Mouse (Mus musculus): Measurements from ENCODE around the gene Tyrobp. TPM values are rescaled to one million over a fixed set of nuclear protein-coding genes. Genes with fewer than 3 reads are reported as not detected.

Gene Tyrobp
- polyA plus RNA-seq, 1 experiment from 2014 or later: 24.4 TPM

- no peaks in the 10 kb centered on the region for H3K36me3 ChIP-seq
- no peak overlapping the region for H3K27ac ChIP-seq (replicated peaks)
- no peak overlapping the region for H3K9ac ChIP-seq (replicated peaks)
- H3K27me3 ChIP-seq: peaks cover 3% of the 10 kb centered on the region; the same call in 1 of the 2 replicates
- 85% methylated on average over 2 of the region's 2 CpGs for WGBS
- H3K9me3 ChIP-seq: no peaks in the 10 kb centered on the region
- H3K4me2 ChIP-seq (replicated peaks): no peak overlapping the region
- H3K4me1 ChIP-seq: no peaks in the 10 kb centered on the region
- no peak overlapping the region for H3K4me3 ChIP-seq
- no peak for ATAC-seq (ENCODE audit: low FRiP score, low read depth)
These were observed 3.8 kb upstream of the Tyrobp start for GRCm38 (mm10) chr7:30409789-30410188.

DNA sequence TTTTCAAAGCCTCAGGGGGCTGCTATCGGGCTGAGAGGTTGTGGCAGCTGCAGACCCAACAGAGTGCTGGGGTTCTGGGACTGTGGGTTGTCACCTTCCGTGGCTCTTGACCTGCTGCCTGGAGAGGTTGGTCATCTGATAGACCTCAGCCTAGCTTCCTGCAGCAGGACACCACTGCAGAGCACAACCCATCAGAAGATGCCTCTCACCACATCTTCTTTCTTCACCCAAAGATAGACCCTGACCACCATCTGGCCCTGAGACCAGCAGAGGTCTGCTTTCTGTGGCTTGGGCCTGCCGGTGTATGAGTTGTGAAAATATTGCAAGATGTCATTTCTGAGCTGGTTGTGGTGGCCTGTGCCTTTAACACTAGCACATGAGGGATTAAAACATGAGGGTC, 2.5 kb upstream of the Tyrobp start:
- Histone ChIP-seq H3K9ac (replicated peaks) (no peak overlapping the region), H3K4me2 (replicated peaks) (no peak overlapping the region), H3K27ac (replicated peaks) (no peak overlapping the region), H3K4me1 (no peaks in the 10 kb centered on the region), H3K36me3 (no peaks in the 10 kb centered on the region), H3K9me3 (no peaks in the 10 kb centered on the region), H3K27me3 (peaks cover 3% of the 10 kb centered on the region; the same call in 1 of the 2 replicates), H3K4me3 (no peak overlapping the region)
- no peak for ATAC-seq (ENCODE audit: low FRiP score, low read depth)
- 84% methylated on average over 3 of the region's 3 CpGs for WGBS

DNA sequence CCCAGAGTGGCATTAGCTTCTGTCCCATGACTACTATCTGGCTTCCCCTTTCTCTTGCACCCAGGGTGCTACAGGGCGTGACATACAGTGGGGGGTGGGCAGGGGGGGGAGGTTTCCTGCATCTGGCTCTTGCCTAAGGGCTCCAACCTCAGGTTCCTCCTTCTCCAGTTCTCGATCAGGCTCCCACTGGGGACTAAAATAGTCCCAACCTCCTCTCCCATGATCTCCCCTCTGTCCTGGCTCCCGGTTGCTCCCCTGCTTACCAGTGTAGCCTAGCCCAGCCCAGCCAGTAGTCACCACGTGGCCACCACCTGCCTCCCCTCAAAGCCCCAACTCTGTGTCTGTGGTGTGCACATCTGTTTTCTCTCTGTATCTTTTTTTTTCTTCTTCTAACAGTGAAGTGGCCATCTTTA, 819 bp upstream of the Tyrobp start:
- H3K4me3 ChIP-seq: no peak overlapping the region
- ATAC-seq (ENCODE audit: low FRiP score, low read depth): no peak
- peaks cover 3% of the 10 kb centered on the region; the same call in 1 of the 2 replicates for H3K27me3 ChIP-seq
- no peaks in the 10 kb centered on the region for H3K9me3 ChIP-seq
- no peak overlapping the region for H3K4me2 ChIP-seq (replicated peaks)
- H3K9ac ChIP-seq (replicated peaks): no peak overlapping the region
- 59% methylated on average over 4 of the region's 4 CpGs for WGBS
- no peaks in the 10 kb centered on the region for H3K36me3 ChIP-seq
- H3K27ac ChIP-seq (replicated peaks): no peak overlapping the region
- H3K4me1 ChIP-seq: no peaks in the 10 kb centered on the region

DNA sequence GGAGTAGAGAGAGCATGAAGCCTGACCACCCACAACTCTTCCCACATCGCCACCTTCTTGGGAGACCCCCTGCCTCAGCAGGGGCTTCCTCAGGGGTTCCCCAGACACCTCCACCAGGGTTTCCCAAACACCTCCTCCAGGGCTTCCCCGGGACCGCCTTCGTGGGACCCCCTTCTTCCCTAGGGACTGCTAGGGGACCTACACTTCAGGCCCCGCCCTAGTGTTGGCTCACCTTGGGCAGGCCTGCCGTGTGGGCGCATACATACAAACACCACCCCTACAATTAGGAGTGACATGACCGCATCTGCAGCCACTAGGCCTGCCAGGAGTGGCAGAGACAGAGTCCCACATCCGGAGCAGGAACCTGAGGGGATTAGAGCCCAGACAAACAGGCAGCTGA, 4.3 kb downstream of the Tyrobp start:
- Histone ChIP-seq H3K4me2 (replicated peaks) (no peak overlapping the region), H3K4me3 (no peak overlapping the region), H3K36me3 (no peaks in the 10 kb centered on the region), H3K4me1 (peaks cover 9% of the 10 kb centered on the region), H3K9me3 (peaks cover 4% of the 10 kb centered on the region; the same call in 1 of the 2 replicates), H3K27me3 (peaks cover 24% of the 10 kb centered on the region; the same call in 1 of the 2 replicates), H3K27ac (replicated peaks) (no peak overlapping the region), H3K9ac (replicated peaks) (no peak overlapping the region)
- no peak for ATAC-seq (ENCODE audit: low FRiP score, low read depth)
- WGBS: 80% methylated on average over 9 of the region's 9 CpGs

GRCm38 (mm10) chr7:30419561-30420499, 6.3 kb downstream of the Tyrobp start, which contains the start of gene Hcst:
Gene Hcst (minus strand): TSS chr7:30419854.
- peaks cover 37% of the 10 kb centered on the region for H3K27me3 ChIP-seq
- WGBS: 76% methylated on average over 10 of the region's 10 CpGs
- ATAC-seq (ENCODE audit: low FRiP score, low read depth): no peak

GRCm38 (mm10) chr7:30420673-30421072, 7.1 kb downstream of the Tyrobp start:
- Histone ChIP-seq H3K27me3 (peaks cover 37% of the 10 kb centered on the region), H3K27ac (replicated peaks) (no peak overlapping the region), H3K4me3 (no peak overlapping the region), H3K4me2 (replicated peaks) (no peak overlapping the region), H3K4me1 (peaks cover 16% of the 10 kb centered on the region), H3K9me3 (peaks cover 4% of the 10 kb centered on the region; the same call in 1 of the 2 replicates), H3K36me3 (no peaks in the 10 kb centered on the region), H3K9ac (replicated peaks) (no peak overlapping the region)
- ATAC-seq (ENCODE audit: low FRiP score, low read depth): no peak
- WGBS: 93% methylated on average over 3 of the region's 3 CpGs

More at GRCm38 (mm10) chr7:30419561-30420499, 6.3 kb downstream of the Tyrobp start, which contains the start of gene Hcst:
- no peak within 1 kb of the TSS for H3K9ac ChIP-seq (replicated peaks)
- H3K4me3 ChIP-seq: no peak within 1 kb of the TSS
- H3K27ac ChIP-seq (replicated peaks): no peak within 1 kb of the TSS
- H3K4me2 ChIP-seq (replicated peaks): no peak within 1 kb of the TSS
- H3K9me3 ChIP-seq: peaks cover 4% of the 10 kb centered on the region; the same call in 1 of the 2 replicates
- H3K4me1 ChIP-seq: peaks cover 16% of the 10 kb centered on the region
- H3K36me3 ChIP-seq: no peaks in the 10 kb centered on the region

GRCm38 (mm10) chr7:30421175-30421889, 7.8 kb downstream of the Tyrobp start, which contains the start of gene Nfkbid:
Gene Nfkbid (plus strand): TSS chr7:30421732.
- peaks cover 37% of the 10 kb centered on the region for H3K27me3 ChIP-seq
- H3K36me3 ChIP-seq: 0 out of 2 replicates have a peak, but pooled peaks cover 5% of the 10 kb centered on the region
- peak within 1 kb of the TSS; percentile 63 for H3K4me3 ChIP-seq
- peaks cover 4% of the 10 kb centered on the region; the same call in 1 of the 2 replicates for H3K9me3 ChIP-seq
- 11% methylated on average over 31 of the region's 31 CpGs for WGBS
- peak within 1 kb of the TSS; percentile 96 for H3K4me2 ChIP-seq (replicated peaks)
- 0 out of 2 replicates have a peak within 1 kb of the TSS, but pooled peaks have one; percentile 6 for H3K27ac ChIP-seq (replicated peaks)
- ATAC-seq (ENCODE audit: low FRiP score, low read depth): peak; percentile 51; the same call in 1 of the 2 replicates
- peaks cover 16% of the 10 kb centered on the region for H3K4me1 ChIP-seq
- H3K9ac ChIP-seq (replicated peaks): peak within 1 kb of the TSS; percentile 61

DNA sequence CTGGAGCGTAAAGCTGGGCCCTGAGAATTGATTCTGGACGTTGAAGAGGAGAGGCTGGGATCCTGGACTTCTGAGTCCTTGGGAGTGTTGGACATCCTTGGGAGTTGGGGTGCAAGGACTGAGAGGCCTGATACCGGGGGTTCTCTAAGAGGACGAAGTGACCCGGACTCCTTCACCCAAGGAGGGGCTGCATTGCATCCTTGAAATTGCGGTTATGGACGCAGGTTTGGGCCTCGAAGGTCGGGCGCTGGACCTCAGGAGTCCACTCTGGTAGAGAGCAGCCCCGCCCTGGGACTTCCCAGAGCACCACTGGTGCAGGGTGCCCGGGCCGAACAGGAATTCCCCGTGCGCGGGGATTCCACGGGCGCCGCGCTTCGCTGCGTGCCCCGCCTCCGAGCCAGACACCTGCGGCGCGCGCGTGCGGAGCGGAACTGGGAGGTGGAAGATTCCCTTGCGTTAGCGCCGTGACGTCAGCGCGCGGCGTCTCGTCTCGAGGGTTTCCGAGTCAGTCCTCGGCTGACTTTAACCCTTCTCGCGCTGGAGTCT, 8.4 kb downstream of the Tyrobp start:
- H3K9me3 ChIP-seq: peaks cover 4% of the 10 kb centered on the region; the same call in 1 of the 2 replicates
- H3K4me3 ChIP-seq: peak overlapping the region; percentile 63
- peak overlapping the region; percentile 96 for H3K4me2 ChIP-seq (replicated peaks)
- peaks cover 7% of the 10 kb centered on the region; the same call in 1 of the 2 replicates for H3K36me3 ChIP-seq
- peak; percentile 79 for ATAC-seq (ENCODE audit: low FRiP score, low read depth)
- peaks cover 16% of the 10 kb centered on the region for H3K4me1 ChIP-seq
- WGBS: under 1% methylated on average over 45 of the region's 45 CpGs
- peaks cover 37% of the 10 kb centered on the region for H3K27me3 ChIP-seq
- H3K9ac ChIP-seq (replicated peaks): peak overlapping the region; percentile 61
- no peak overlapping the region for H3K27ac ChIP-seq (replicated peaks)

GRCm38 (mm10) chr7:30422560-30422959, 9.0 kb downstream of the Tyrobp start:
- no peak; the same call in 1 of the 2 replicates for ATAC-seq (ENCODE audit: low FRiP score, low read depth)
- WGBS: 14% methylated on average over 9 of the region's 9 CpGs
- Histone ChIP-seq H3K4me1 (peaks cover 16% of the 10 kb centered on the region), H3K27me3 (peaks cover 37% of the 10 kb centered on the region), H3K27ac (replicated peaks) (0 out of 2 replicates have a peak overlapping the region, but pooled peaks have one; percentile 6), H3K9ac (replicated peaks) (peak overlapping the region; percentile 61), H3K9me3 (peaks cover 4% of the 10 kb centered on the region; the same call in 1 of the 2 replicates), H3K36me3 (peaks cover 11% of the 10 kb centered on the region; the same call in 1 of the 2 replicates), H3K4me3 (peak overlapping the region; percentile 63), H3K4me2 (replicated peaks) (peak overlapping the region; percentile 96)

DNA sequence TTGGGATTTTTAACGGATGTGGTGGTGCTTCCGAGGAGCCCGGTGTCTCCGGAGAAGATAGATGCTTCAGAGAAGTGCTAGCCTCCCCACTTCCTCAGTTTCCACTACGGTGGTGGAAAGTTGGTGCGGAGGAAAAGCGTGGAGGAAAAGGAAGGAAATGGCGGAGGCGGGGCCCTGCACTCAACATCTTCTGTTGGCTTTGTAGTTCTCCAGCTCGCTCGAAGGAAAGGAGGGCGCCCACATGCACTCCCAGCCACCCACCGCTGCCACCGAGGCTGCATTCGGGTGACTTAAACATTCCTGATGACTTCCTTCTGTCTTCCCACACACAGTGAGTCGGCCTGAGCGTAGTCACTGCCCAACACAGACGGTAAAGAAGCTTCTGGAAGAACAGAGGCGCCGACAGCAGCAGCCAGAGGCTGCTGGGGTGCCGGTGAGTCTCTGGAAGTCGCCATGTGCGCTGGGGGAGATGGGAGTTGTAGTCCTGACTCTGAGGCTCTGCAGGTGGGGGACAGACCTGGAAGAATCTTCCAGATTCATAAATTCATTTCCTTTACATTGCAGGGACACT, 9.6 kb downstream of the Tyrobp start:
- peaks cover 11% of the 10 kb centered on the region; the same call in 1 of the 2 replicates for H3K36me3 ChIP-seq
- peak overlapping the region; percentile 96 for H3K4me2 ChIP-seq (replicated peaks)
- H3K9me3 ChIP-seq: peaks cover 4% of the 10 kb centered on the region; the same call in 1 of the 2 replicates
- H3K27me3 ChIP-seq: peaks cover 37% of the 10 kb centered on the region
- ATAC-seq (ENCODE audit: low FRiP score, low read depth): no peak
- H3K9ac ChIP-seq (replicated peaks): peak overlapping the region; percentile 61; the same call in 1 of the 2 replicates
- no peak overlapping the region for H3K27ac ChIP-seq (replicated peaks)
- peaks cover 16% of the 10 kb centered on the region for H3K4me1 ChIP-seq
- 53% methylated on average over 23 of the region's 23 CpGs for WGBS
- peak overlapping the region; percentile 63 for H3K4me3 ChIP-seq

DNA sequence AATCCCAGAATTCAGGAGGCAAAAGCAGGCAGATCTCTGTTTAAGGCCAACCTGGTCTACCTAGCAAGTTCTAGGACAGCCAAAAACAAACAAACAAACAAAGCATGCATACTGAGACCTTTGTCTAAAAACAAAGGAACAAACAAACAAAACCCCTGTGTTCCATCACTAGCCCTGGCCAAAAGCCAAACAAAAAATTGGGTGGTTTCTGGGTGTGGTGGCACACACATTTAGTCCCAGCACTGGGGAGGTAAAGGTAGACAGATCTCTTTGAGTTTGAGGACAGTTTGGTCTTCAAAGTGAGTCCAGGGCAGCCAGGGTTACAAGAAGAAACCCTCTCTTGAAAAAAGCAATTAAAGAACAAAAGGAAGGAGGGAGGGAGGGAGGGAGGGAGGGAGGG, 15.8 kb downstream of the Tyrobp start:
- no peaks in the 10 kb centered on the region for H3K4me1 ChIP-seq
- no peak overlapping the region for H3K4me3 ChIP-seq
- H3K27me3 ChIP-seq: no peaks in the 10 kb centered on the region; the same call in 1 of the 2 replicates
- H3K9me3 ChIP-seq: no peaks in the 10 kb centered on the region
- H3K36me3 ChIP-seq: peaks cover 11% of the 10 kb centered on the region; the same call in 1 of the 2 replicates
- no peak overlapping the region for H3K9ac ChIP-seq (replicated peaks)
- no peak for ATAC-seq (ENCODE audit: low FRiP score, low read depth)
- H3K27ac ChIP-seq (replicated peaks): no peak overlapping the region
- no peak overlapping the region for H3K4me2 ChIP-seq (replicated peaks)

All from midbrain, embryonic 12.5 days (tissue).